Mouse (Mus musculus): Measurements from ENCODE around the gene Dbh. TPM values are rescaled to one million over a fixed set of nuclear protein-coding genes. Genes with fewer than 3 reads are reported as not detected.

The Dbh gene
- total RNA-seq, 2 experiments from 2014 or later: 1.4 to 2.4 TPM

- intact Hi-C loops (cut with DNase I): no loop called here
- DNase-seq: peak in 1 of 2 experiments; percentile 51
Measured at GRCm38 (mm10) chr2:27211966-27212893, 47.2 kb downstream of the Dbh start.

- DNase-seq: no peak
- intact Hi-C loops (cut with DNase I): no loop called here
Measured at GRCm38 (mm10) chr2:27215537-27215936, 50.5 kb downstream of the Dbh start.

- intact Hi-C loops (cut with DNase I): no loop called here
- DNase-seq: no peak
Measured at GRCm38 (mm10) chr2:27218121-27218544, 53.1 kb downstream of the Dbh start.

- intact Hi-C loops (cut with DNase I): no loop called here
- DNase-seq: no peak
Measured at GRCm38 (mm10) chr2:27218569-27218968, 53.5 kb downstream of the Dbh start.

GRCm38 (mm10) chr2:27223012-27223421 lies 58.0 kb downstream of the Dbh start:
- intact Hi-C loops (cut with DNase I): no loop called here
- DNase-seq: no peak

DNA sequence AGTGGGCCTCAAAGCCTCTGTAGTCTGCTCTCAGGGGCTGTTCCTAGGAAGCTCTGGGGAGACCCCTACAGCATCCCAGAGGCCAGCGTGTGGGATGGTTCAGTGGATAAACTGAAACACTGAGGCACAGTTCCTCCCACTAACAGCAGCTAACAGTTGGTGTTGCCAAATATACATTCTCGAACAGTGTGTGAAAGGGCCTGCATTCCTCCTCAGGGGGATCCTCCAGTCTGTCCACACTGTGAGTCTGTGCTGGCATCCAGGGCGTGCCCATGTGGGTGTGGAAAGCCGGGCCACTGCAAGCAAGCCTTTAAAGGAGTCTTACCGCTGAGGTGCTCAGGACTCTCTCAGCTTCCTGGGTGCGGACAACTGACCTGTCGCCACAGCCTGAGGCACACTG lies 61.5 kb downstream of the Dbh start:
- DNase-seq: no peak
- intact Hi-C loops (cut with DNase I): no loop called here

GRCm38 (mm10) chr2:27228809-27229480 lies 63.9 kb downstream of the Dbh start:
- intact Hi-C loops (cut with DNase I): loop anchor here (2.0 kb wide), 1 partner anchor 102 kb away; no protein-coding TSS in a partner anchor
- DNase-seq: no peak

DNA sequence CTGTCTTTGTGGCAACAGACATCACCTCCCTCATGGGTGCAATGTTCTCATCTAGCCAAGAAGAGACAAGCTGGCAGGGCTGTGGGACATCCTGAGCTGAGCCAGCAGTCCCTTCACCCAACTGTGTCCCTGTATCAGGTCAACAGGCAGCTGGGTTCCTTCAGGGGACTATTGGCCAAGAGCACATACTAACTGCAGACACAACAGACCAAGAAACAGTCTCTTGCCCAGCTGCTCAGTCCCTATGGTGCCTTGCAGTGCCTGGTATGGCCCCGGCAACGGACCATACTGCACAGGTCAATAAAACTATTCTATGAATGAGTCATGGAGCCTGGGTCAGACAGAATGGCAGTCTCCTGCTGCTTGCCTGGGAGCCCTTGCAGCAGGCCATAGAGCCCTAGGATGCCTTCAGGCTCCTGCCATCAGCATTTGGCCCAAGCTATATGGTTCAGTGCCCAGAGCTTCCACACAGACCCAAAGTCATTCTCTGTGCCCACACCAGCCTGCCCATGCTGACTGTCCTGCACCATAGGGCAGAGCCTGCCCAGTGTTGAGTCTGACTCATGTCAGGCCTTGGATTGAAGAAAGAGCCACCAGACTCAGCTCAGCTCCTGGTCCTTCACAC lies 64.6 kb downstream of the Dbh start:
- intact Hi-C loops (cut with DNase I): loop anchor here (2.0 to 10.0 kb wide), 3 partner anchors 103 to 585 kb away; partner anchors contain the start of genes Stkld1 and Surf4
- DNase-seq: no peak

DNA sequence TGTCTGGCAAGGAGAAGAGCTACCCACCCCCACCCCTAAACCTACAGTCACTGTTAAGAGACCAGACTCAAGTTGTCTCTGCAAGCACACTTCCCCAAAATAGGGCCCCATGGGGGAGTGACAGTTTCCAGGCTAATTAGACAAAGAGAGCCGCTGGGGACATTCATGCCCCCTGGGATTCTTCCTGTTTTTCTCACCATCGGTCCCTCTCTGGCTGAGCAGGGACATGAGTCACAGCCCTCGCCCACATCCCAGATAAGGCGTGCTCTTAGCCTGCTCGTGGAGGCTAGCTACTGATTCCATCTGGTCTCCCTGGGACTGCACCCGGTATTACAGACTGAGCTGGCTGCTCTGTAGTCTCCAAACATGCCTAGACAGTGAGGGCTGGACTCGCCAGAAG lies 67.3 kb downstream of the Dbh start:
- intact Hi-C loops (cut with DNase I): loop anchor here (10.0 kb wide), 2 partner anchors 298 to 588 kb away; partner anchors contain the start of genes Stkld1 and Surf4

More for the DNA sequence above, 67.3 kb downstream of the Dbh start:
- DNase-seq: peak in 1 of 2 experiments; percentile 58

Other genes with a start within 250 kb of the Dbh start
- gene Surf2, start 248.9 kb upstream of the Dbh start, total RNA-seq (2021): 10 to 100 TPM; 15.6 to 16.2 TPM
- gene Surf1, start 248.7 kb upstream of the Dbh start, total RNA-seq (2021): 10 to 100 TPM; 52.0 to 54.5 TPM
- 10 to 100 TPM; 81.1 to 84.3 TPM for gene Surf4, start 231.3 kb upstream of the Dbh start, total RNA-seq (2021)
- gene Stkld1, start 231.2 kb upstream of the Dbh start, total RNA-seq (2021): not detected
- 10 to 100 TPM; 10.9 to 12.4 TPM for gene Rexo4, start 200.8 kb upstream of the Dbh start, total RNA-seq (2021)
- not detected for gene Adamts13, start 191.8 kb upstream of the Dbh start, total RNA-seq (2021)
- gene Cacfd1, start 155.3 kb upstream of the Dbh start, total RNA-seq (2021): 10 to 100 TPM; 41.0 to 44.2 TPM
- gene Slc2a6, start 137.2 kb upstream of the Dbh start, total RNA-seq (2021): under 1 TPM in 1 of 2 experiments, not detected in 1; 0.73 TPM
- gene Mymk, start 93.1 kb upstream of the Dbh start, total RNA-seq (2021): not detected
- gene Adamtsl2, start 85.9 kb upstream of the Dbh start, total RNA-seq (2021): 10 to 100 TPM; 20.3 to 21.4 TPM
- gene Fam163b, start 22.7 kb upstream of the Dbh start, total RNA-seq (2021): under 1 TPM; 0.19 to 0.43 TPM
- gene Sardh, start 83.1 kb downstream of the Dbh start, total RNA-seq (2021): 1 to 10 TPM; 4.8 to 7.1 TPM

Data from heart, postnatal 36 days (tissue).